Comparison of ENCODE assay signal across 30 mouse cellular contexts in genomic region chr4:106680955-106681354, GRCm38 (mm10). TPM values are rescaled to one million over a fixed set of nuclear protein-coding genes. Genes with fewer than 3 reads are reported as not detected.
A peak's percentile ranks its signal among the peaks of the same experiment; 100 is the strongest.
DNase-seq lines count a peak whose midpoint lies in the region; ATAC-seq lines count a peak whose summit lies in the region.
"Had no signal": no experiment of that assay in that cellular context is flagged by ENCODE, and none has a peak within 500 bp of the region (broad histone marks: within the 10 kb centered on the region; RNA-seq: fewer than 3 reads in every experiment).

No protein-coding gene starts in this region.

- H3K27me3 ChIP-seq in liver, embryonic 12.5 days (replicated peaks), result 0 out of 2 replicates have a peak, but pooled peaks cover 12% of the 10 kb centered on the region
- H3K27me3 ChIP-seq in liver, embryonic 11.5 days (replicated peaks; ENCODE audit: control insufficient read depth, insufficient read depth, low read length), result no peaks in the 10 kb centered on the region
- H3K27me3 ChIP-seq: embryonic facial prominence, embryonic 12.5 days; embryonic facial prominence, embryonic 15.5 days; forebrain, embryonic 12.5 days; forebrain, embryonic 15.5 days; heart, embryonic 13.5 days; hindbrain, embryonic 12.5 days; hindbrain, embryonic 15.5 days; intestine, embryonic 15.5 days; Patski had no signal

- H3K36me3 ChIP-seq in liver, embryonic 12.5 days, result peaks cover 15% of the 10 kb centered on the region
- peaks cover 4% of the 10 kb centered on the region for H3K36me3 ChIP-seq in liver, embryonic 11.5 days (ENCODE audit: control insufficient read depth, insufficient read depth, low read length)

- peaks cover 32% of the 10 kb centered on the region for H3K4me1 ChIP-seq in liver, embryonic 12.5 days
- peaks cover 19% of the 10 kb centered on the region for H3K4me1 ChIP-seq in liver, embryonic 11.5 days (replicated peaks; ENCODE audit: control insufficient read depth, insufficient read depth, low read length)
- H3K4me1 ChIP-seq: intestine, embryonic 15.5 days had no signal

- H3K4me2 ChIP-seq in liver, embryonic 12.5 days, result peak overlapping the region; percentile 25; the same call in 1 of the 2 replicates
- H3K4me2 ChIP-seq in liver, embryonic 11.5 days, result no peak overlapping the region
- H3K4me2 ChIP-seq: embryonic facial prominence, embryonic 12.5 days; embryonic facial prominence, embryonic 15.5 days; forebrain, embryonic 12.5 days; forebrain, embryonic 15.5 days; heart, embryonic 13.5 days; hindbrain, embryonic 12.5 days; hindbrain, embryonic 15.5 days; intestine, embryonic 15.5 days had no signal

- no peak overlapping the region for H3K4me3 ChIP-seq in liver, embryonic 12.5 days
- no peak overlapping the region for H3K4me3 ChIP-seq in liver, embryonic 11.5 days (ENCODE audit: low read depth, low read length)
- H3K4me3 ChIP-seq: embryonic facial prominence, embryonic 12.5 days; embryonic facial prominence, embryonic 15.5 days; erythroblast, embryonic 14.5 days; forebrain, embryonic 12.5 days; forebrain, embryonic 15.5 days; heart, adult 2 months; heart, embryonic 10.5 days; heart, embryonic 13.5 days; hindbrain, embryonic 12.5 days; hindbrain, embryonic 15.5 days; intestine, embryonic 15.5 days had no signal

- H3K9ac ChIP-seq in liver, embryonic 12.5 days, result no peak overlapping the region
- no peak overlapping the region for H3K9ac ChIP-seq in liver, embryonic 11.5 days (ENCODE audit: low read depth, low read length)
- H3K9ac ChIP-seq: embryonic facial prominence, embryonic 12.5 days; embryonic facial prominence, embryonic 15.5 days; forebrain, embryonic 12.5 days; forebrain, embryonic 15.5 days; heart, embryonic 13.5 days; hindbrain, embryonic 12.5 days; hindbrain, embryonic 15.5 days; intestine, embryonic 15.5 days had no signal

- no peaks in the 10 kb centered on the region for H3K9me3 ChIP-seq in liver, embryonic 12.5 days (replicated peaks)
- no peaks in the 10 kb centered on the region for H3K9me3 ChIP-seq in liver, embryonic 11.5 days (ENCODE audit: control insufficient read depth, low read length)
- H3K9me3 ChIP-seq: embryonic facial prominence, embryonic 15.5 days; forebrain, embryonic 12.5 days; forebrain, embryonic 15.5 days; heart, embryonic 10.5 days; heart, embryonic 13.5 days; hindbrain, embryonic 12.5 days; hindbrain, embryonic 15.5 days; intestine, embryonic 15.5 days had no signal

- ATAC-seq in liver, embryonic 12.5 days, result no peak
- no peak for ATAC-seq in liver, embryonic 11.5 days (replicated peaks; ENCODE audit: low FRiP score)
- no peak for ATAC-seq in erythroblast, adult 5-6 weeks (replicated peaks; ENCODE audit: low FRiP score, poor library complexity, severe bottlenecking)
- ATAC-seq: CD4-positive, CD25-positive, alpha-beta regulatory T cell, adult 4 months; forebrain, embryonic 15.5 days; intestine, embryonic 15.5 days; Patski had no signal

- no peak overlapping the region for H3K27ac ChIP-seq in liver, embryonic 12.5 days
- H3K27ac ChIP-seq in liver, embryonic 11.5 days (ENCODE audit: low read depth, low read length), result no peak overlapping the region
- H3K27ac ChIP-seq: embryonic facial prominence, embryonic 12.5 days; embryonic facial prominence, embryonic 15.5 days; forebrain, embryonic 12.5 days; forebrain, embryonic 15.5 days; heart, adult 2 months; heart, embryonic 10.5 days; heart, embryonic 13.5 days; hindbrain, embryonic 12.5 days; hindbrain, embryonic 15.5 days; intestine, embryonic 15.5 days had no signal

- no peak for DNase-seq in liver, embryonic 11.5 days (ENCODE audit: low spot score)
- DNase-seq in A20 (ENCODE audit: low read depth, low spot score), result peak; percentile 29
- peak; percentile 27 for DNase-seq in MN1 (ENCODE audit: low spot score)
- no peak for DNase-seq in urinary bladder, adult 2 months (ENCODE audit: low spot score)
- DNase-seq: adrenal gland, postnatal 10 days; adrenal gland, postnatal 36 days; cerebellum, adult 11 months; cerebellum, adult 2 months; cerebellum, adult 9-11 months; cerebellum, postnatal 25 days; gastrocnemius, postnatal 25 days; heart, adult 2 months had no signal

- WGBS in liver, embryonic 12.5 days (ENCODE audit: insufficient replicate concordance), result 43% methylated on average over 2 of the region's 2 CpGs
- WGBS in liver, embryonic 11.5 days, result 37% methylated on average over 2 of the region's 2 CpGs

RNA-seq across cellular contexts. Expression of gene Ttc4, which starts 2.2 kb away (rescaled TPM):
- 45.2 and 48.6 TPM in 2 replicates for polyA plus RNA-seq in liver, embryonic 12.5 days (2016; fragmentation: Nextera tagmentation; extraction: Ambion mirVana)
- polyA plus RNA-seq in liver, embryonic 11.5 days (2014; fragmentation: Nextera tagmentation; extraction: Ambion mirVana), result 72.3 and 74.8 TPM in 2 replicates
- 3.3 and 11.7 TPM in 2 replicates for total RNA-seq in erythroblast, adult 5-6 weeks (2015; ENCODE audit: low replicate concordance)
- 8.1 and 15.2 TPM in 2 replicates for total RNA-seq in erythroblast, adult 5-6 weeks (2017; ENCODE audit: low replicate concordance)
- 49.4 and 72.4 TPM in 2 replicates for polyA plus RNA-seq in urinary bladder, adult 2 months (2012; rRNA removed)

RNA-seq across cellular contexts. Expression of gene Pars2, which starts 30.1 kb away (rescaled TPM):
- 6.9 and 7.5 TPM in 2 replicates for polyA plus RNA-seq in liver, embryonic 12.5 days (2016; fragmentation: Nextera tagmentation; extraction: Ambion mirVana)
- polyA plus RNA-seq in liver, embryonic 11.5 days (2014; fragmentation: Nextera tagmentation; extraction: Ambion mirVana), result 11.5 and 11.7 TPM in 2 replicates
- total RNA-seq in erythroblast, adult 5-6 weeks (2015; ENCODE audit: low replicate concordance), result 0.58 and 0.84 TPM in 2 replicates
- total RNA-seq in erythroblast, adult 5-6 weeks (2017; ENCODE audit: low replicate concordance), result 2.6 TPM in 1 of 2 replicates, not detected in the other
- polyA plus RNA-seq in urinary bladder, adult 2 months (2012; rRNA removed), result 9.3 and 12.1 TPM in 2 replicates

RNA-seq across cellular contexts. Expression of gene Mroh7, which starts 49.8 kb away (rescaled TPM):
- polyA plus RNA-seq in liver, embryonic 12.5 days (2016; fragmentation: Nextera tagmentation; extraction: Ambion mirVana), result 0.10 and 0.15 TPM in 2 replicates
- polyA plus RNA-seq in liver, embryonic 11.5 days (2014; fragmentation: Nextera tagmentation; extraction: Ambion mirVana), result 0.22 TPM in 2 replicates
- total RNA-seq in erythroblast, adult 5-6 weeks (2015; ENCODE audit: low replicate concordance), result not detected in 2 replicates
- not detected in 2 replicates for total RNA-seq in erythroblast, adult 5-6 weeks (2017; ENCODE audit: low replicate concordance)
- 2.0 and 3.6 TPM in 2 replicates for polyA plus RNA-seq in urinary bladder, adult 2 months (2012; rRNA removed)
- total RNA-seq: common myeloid progenitor, adult 5-6 weeks; hematopoietic stem cell, adult 5-6 weeks had no signal
- polyA plus RNA-seq: C2C12; CD4-positive, CD25-positive, alpha-beta regulatory T cell, adult 4 months; erythroblast, embryonic 14.5 days had no signal

RNA-seq across cellular contexts. Expression of gene Fam151a, which starts 52.7 kb away (rescaled TPM):
- not detected in 2 replicates for polyA plus RNA-seq in liver, embryonic 12.5 days (2016; fragmentation: Nextera tagmentation; extraction: Ambion mirVana)
- polyA plus RNA-seq in liver, embryonic 11.5 days (2014; fragmentation: Nextera tagmentation; extraction: Ambion mirVana), result 0.11 TPM in 1 of 2 replicates, not detected in the other
- not detected in 2 replicates for total RNA-seq in erythroblast, adult 5-6 weeks (2015; ENCODE audit: low replicate concordance)
- not detected in 2 replicates for total RNA-seq in erythroblast, adult 5-6 weeks (2017; ENCODE audit: low replicate concordance)
- polyA plus RNA-seq in urinary bladder, adult 2 months (2012; rRNA removed), result 0.61 and 0.81 TPM in 2 replicates
- total RNA-seq: common myeloid progenitor, adult 5-6 weeks; gastrocnemius, adult 8-10 months; gastrocnemius, postnatal 25 days; hematopoietic stem cell, adult 5-6 weeks had no signal
- polyA plus RNA-seq: C2C12; CD4-positive, CD25-positive, alpha-beta regulatory T cell, adult 4 months; cerebellum, adult 2 months; erythroblast, embryonic 14.5 days; forebrain, embryonic 12.5 days; forebrain, embryonic 15.5 days; hindbrain, embryonic 12.5 days; hindbrain, embryonic 15.5 days; Patski had no signal

RNA-seq across cellular contexts. Expression of gene Ttc22, which starts 58.7 kb away (rescaled TPM):
- 0.05 and 0.07 TPM in 2 replicates for polyA plus RNA-seq in liver, embryonic 12.5 days (2016; fragmentation: Nextera tagmentation; extraction: Ambion mirVana)
- 0.12 TPM in 2 replicates for polyA plus RNA-seq in liver, embryonic 11.5 days (2014; fragmentation: Nextera tagmentation; extraction: Ambion mirVana)
- not detected in 2 replicates for total RNA-seq in erythroblast, adult 5-6 weeks (2015; ENCODE audit: low replicate concordance)
- not detected in 2 replicates for total RNA-seq in erythroblast, adult 5-6 weeks (2017; ENCODE audit: low replicate concordance)
- 8.0 and 11.9 TPM in 2 replicates for polyA plus RNA-seq in urinary bladder, adult 2 months (2012; rRNA removed)
- total RNA-seq: adrenal gland, postnatal 36 days; common myeloid progenitor, adult 5-6 weeks; gastrocnemius, adult 8-10 months; gastrocnemius, postnatal 25 days; heart, adult 2 months; hematopoietic stem cell, adult 5-6 weeks had no signal
- polyA plus RNA-seq: C2C12; CD4-positive, CD25-positive, alpha-beta regulatory T cell, adult 4 months; erythroblast, embryonic 14.5 days had no signal

Comparison
In these comparisons a context has a peak if more than half of its experiments do, and no peak if none do; other contexts are left out.
1. DNase-seq: peak in A20 (single experiment) and MN1 (single experiment); none in liver, embryonic 11.5 days (single experiment) and urinary bladder, adult 2 months (single experiment).